Mouse (Mus musculus) thymus, adult 18-20 months (tissue): ENCODE data around the gene Syngr1.
A peak's percentile ranks its signal among the peaks of the same experiment; 100 is the strongest.
"Not testable (repeated sequence)": the region's sequence is repeated elsewhere in the genome, so short reads cannot be mapped to it uniquely, and the experiment has no call there.

Source experiments
- DNase-seq, 2 experiments: peaks; one replicate each; pipeline ENCODE4 v3.0.0; 2022; ENCODE audit warnings: mixed read lengths in 2 of 2

Syngr1 gene

GRCm38 (mm10) chr15:80121721-80122325, 30.7 kb downstream of the Syngr1 start:
- DNase-seq = no peak

GRCm38 (mm10) chr15:80122431-80122830, 31.3 kb downstream of the Syngr1 start:
- DNase-seq = not testable (repeated sequence)

- DNase-seq = no peak
Measured at GRCm38 (mm10) chr15:80124651-80125050, 33.5 kb downstream of the Syngr1 start.

- no peak for DNase-seq
Measured at GRCm38 (mm10) chr15:80127191-80127590, 36.1 kb downstream of the Syngr1 start.

GRCm38 (mm10) chr15:80129982-80130381, 38.8 kb downstream of the Syngr1 start:
- no peak for DNase-seq

GRCm38 (mm10) chr15:80130689-80131088, 39.6 kb downstream of the Syngr1 start:
- no peak for DNase-seq

GRCm38 (mm10) chr15:80131421-80131820, 40.3 kb downstream of the Syngr1 start:
- DNase-seq = no peak

- no peak for DNase-seq
Measured at GRCm38 (mm10) chr15:80132452-80132851, 41.3 kb downstream of the Syngr1 start.

- DNase-seq = peak; percentile 82 to 85
Measured at GRCm38 (mm10) chr15:80132993-80133586, 42.0 kb downstream of the Syngr1 start, which contains the start of gene Tab1. Gene Tab1 (plus strand): TSS chr15:80133127.

GRCm38 (mm10) chr15:80133682-80134449, 42.7 kb downstream of the Syngr1 start:
- no peak for DNase-seq

- no peak for DNase-seq
Measured at GRCm38 (mm10) chr15:80134450-80134847, 43.3 kb downstream of the Syngr1 start.

GRCm38 (mm10) chr15:80135499-80135898, 44.4 kb downstream of the Syngr1 start:
- DNase-seq = no peak

GRCm38 (mm10) chr15:80136645-80137044, 45.5 kb downstream of the Syngr1 start:
- DNase-seq = no peak

GRCm38 (mm10) chr15:80137945-80138791, 47.0 kb downstream of the Syngr1 start:
- no peak for DNase-seq

GRCm38 (mm10) chr15:80140302-80140701, 49.2 kb downstream of the Syngr1 start:
- DNase-seq = no peak

- DNase-seq = no peak
Measured at GRCm38 (mm10) chr15:80140878-80141277, 49.7 kb downstream of the Syngr1 start.

- no peak for DNase-seq
Measured at GRCm38 (mm10) chr15:80142130-80142529, 51.0 kb downstream of the Syngr1 start.

- DNase-seq = no peak
Measured at GRCm38 (mm10) chr15:80143760-80144159, 52.6 kb downstream of the Syngr1 start.

GRCm38 (mm10) chr15:80145397-80145796, 54.3 kb downstream of the Syngr1 start:
- no peak for DNase-seq

- no peak for DNase-seq
Measured at GRCm38 (mm10) chr15:80146153-80146552, 55.0 kb downstream of the Syngr1 start.

- DNase-seq = no peak
Measured at GRCm38 (mm10) chr15:80147090-80147489, 56.0 kb downstream of the Syngr1 start.

GRCm38 (mm10) chr15:80147511-80147910, 56.4 kb downstream of the Syngr1 start:
- DNase-seq = no peak

- peak; percentile 47 to 52 for DNase-seq
Measured at GRCm38 (mm10) chr15:80148565-80148964, 57.4 kb downstream of the Syngr1 start.
